Mouse (Mus musculus) ZHBTc4 (cell line): ENCODE results near the gene Prss22.
"Not testable (repeated sequence)": the region's sequence is repeated elsewhere in the genome, so short reads cannot be mapped to it uniquely, and the experiment has no call there.

Experiments
- DNase-seq: peaks from one replicate; pipeline ENCODE4 v3.0.0-alpha.2; 2011; ENCODE audit warnings: low read depth, low spot score

Prss22 gene

DNA sequence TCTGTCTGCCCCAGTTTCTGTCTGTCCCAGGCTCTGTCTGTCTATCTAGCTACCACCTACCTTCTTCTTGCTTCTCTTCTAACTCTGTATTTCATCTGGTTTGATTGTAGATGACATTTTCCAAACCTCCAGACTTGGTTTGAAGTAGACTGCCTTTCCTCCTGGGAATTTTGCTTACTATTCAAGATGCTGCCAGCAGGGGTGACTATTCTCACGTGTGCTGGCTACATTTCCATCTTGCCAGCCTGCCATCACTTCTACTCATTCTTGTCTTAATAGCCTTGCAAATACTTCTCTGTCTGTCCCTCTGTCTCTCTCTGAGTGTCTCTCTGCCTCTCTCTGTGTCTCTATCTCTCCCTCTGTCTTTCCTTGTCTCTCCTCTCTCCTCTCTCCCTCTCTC is 2.5 kb downstream of the Prss22 start:
- DNase-seq, result peak; percentile 30

DNA sequence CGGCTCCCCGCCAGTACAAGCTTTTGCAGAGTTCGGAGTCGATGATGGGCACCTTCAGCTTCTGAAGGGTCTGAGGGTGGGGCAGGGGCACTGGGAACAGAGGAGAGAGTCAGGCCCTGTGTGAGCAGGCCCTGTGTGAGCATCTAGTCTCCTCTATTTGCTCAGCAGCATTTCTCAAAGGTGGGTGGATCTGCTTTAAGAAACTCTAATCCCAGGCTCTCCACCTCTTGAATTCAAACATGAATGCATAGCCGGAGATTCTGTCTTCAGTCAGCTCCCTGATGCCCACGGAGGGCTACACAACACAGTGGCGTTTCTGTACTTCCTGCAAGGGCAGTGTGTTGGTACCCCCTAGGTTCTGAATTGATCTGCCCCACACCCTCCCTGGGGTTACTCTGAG is 3.2 kb downstream of the Prss22 start:
- DNase-seq, result no peak

DNA sequence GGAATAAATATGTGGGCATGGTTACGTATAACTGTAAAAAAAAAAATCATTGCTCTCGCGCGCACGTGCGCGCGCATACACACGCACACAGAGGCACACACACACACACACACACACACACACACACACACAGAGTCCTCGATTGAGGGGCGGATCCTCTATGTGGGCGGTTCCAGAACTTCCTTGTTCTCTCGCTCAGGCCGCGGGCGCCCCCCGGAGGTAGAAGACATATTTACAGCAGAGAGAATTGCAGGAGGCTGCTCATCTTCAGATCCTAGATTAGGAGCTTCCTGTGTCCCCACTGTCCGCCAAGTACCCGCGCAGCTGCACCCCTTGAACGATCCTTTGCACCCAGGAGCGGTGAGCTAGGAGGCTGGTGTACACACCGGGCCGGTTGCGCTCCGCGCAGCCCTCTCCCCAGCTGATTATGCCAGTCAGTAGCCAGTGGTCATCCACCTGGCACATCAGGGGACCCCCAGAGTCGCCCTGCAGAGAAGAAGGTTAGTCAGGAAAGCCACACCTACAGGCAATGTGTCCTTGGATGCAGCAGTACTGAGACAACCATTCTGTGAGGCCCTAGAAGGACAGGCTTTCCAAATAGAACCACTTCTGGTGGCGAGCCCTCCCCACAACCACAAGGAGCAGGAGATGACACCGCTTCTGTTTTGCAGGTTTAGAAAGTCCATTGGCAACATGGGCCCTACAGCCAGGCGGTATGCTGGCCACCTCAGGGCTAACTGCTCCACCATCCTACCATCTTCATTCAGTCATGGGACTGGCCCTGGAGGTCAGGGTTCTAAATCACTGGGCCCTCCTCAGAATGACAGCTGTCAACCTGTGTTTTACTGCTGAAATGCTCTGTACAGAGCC is 4.1 kb downstream of the Prss22 start:
- peak; percentile 95 for DNase-seq

DNA sequence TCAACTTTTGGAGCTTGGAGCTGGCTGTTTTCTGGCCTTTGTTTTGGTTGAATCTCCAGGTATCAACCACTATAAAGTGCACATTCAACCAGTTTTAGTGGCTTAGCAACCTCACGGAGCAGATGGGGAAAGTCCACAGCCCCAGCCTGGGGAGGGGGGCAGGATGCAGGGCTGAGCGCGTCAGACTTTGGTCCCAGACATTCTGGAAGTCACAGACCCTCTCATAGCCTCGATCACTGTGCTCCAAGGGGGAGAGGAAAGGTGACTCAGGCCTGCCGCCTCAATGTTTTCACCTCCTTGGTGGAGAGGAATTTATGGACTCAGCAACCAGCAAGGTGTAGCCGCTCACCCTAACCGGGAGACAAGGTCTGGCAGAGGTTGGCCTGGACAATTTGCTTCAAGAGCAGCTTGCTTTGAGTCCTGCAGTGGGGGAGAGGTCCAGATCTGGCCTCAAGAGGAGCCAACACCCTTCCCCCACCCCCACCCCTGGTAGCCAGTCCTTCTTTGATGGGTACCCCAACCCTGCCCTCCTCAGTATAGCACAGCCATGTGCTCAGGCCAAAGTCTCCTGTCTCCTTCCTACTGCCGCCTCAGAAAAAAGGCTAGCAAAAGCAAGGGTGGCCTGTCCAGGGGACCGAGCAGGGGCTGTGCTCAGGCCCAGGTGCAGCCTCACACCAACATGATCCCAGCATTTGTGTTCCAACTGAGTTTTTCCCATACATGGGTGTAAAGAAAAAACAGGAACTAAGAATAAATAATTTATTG is 4.9 kb downstream of the Prss22 start:
- peak; percentile 21 for DNase-seq

DNA sequence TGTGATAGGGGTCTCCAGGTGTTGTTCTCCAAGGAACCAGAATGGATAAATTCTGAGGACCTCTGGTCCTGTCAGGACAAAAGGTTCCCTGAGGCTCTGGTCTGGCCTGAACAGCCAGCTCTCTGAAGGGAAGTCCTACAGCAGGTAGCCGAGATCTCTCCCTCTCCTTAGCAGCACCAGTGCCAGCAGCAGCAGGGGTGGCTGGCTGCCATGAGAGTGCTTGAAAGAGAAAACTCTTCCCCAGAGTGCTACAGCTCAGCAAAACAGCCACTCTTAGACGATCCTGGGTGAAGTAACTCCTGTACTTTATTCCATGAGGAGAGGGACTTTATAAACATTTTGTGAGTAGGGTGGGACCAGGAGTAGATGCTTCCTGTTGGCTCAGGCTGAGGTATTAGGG is 8.1 kb downstream of the Prss22 start:
- DNase-seq, result no peak

DNA sequence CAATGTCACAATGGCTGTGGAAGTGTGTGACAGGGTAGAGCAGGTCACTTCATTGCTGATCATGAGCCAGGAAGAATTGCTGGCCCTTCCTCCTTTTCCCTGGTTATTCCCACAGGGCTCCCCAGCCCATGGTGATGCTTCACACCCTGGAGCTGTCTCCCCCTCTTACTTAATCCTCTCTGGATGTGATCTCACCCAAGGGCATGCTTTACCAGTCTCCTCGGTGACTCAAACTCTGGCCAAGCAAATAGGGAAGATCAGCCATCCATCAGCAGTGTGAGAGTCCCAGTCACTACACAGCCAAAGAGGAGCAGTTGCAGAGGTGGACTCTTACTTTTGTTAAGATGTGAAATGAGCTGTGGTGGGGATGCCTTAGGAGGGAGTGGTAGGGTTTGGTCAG is 12.9 kb downstream of the Prss22 start:
- no peak for DNase-seq

DNA sequence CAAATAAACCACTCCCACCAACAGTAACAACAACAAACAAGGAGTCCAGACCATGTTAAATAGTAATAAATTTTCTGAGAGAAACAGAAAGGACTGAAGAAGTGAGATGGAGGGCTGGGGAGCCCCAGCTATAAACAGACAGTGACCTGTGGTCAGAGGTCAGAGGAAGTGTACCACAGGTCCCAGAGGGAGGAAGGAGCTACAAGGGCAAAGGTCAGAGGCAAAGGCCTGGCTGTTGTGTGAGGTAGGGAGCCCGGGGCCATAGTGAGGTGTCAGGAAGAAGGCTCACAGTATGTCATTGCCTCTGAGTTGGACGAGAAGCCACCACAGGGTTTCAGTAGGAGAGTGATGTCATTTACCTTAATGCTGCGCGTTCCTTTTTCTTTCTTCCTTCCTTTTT is 15.0 kb downstream of the Prss22 start:
- no peak for DNase-seq

DNA sequence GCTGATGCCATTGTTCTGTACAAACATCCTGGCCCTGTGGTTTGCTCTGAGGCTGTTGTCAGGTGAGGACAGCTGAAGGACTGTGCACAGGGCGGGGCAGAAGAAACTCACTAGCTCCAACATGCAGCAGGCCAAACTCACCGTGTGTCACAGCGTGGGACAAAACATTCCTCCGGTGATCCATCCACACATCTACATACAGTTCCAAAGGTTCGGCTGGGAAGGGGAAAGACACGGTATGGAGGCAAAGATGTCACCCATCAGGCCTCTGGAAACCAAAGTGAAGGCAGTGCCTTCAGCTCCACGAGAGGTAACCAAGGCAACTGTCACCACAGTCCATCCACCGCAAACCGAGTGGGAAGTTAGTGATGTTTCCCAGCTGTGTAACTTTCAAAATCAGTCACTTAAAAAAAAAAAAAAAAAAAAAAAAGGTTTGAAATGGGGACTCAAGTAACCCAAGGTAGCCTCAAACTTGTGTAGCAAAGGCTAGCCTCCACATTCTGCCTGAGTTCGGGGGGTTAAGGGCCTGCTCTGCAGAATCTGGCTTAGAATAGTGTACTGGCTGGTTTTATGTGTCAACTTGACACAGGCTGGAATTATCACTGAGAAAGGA is 17.5 kb downstream of the Prss22 start, which contains the start of gene Prss30:
TSS of gene Prss30 (minus strand) at position 270 of the 613 bp plus-strand sequence.
- no peak for DNase-seq

DNA sequence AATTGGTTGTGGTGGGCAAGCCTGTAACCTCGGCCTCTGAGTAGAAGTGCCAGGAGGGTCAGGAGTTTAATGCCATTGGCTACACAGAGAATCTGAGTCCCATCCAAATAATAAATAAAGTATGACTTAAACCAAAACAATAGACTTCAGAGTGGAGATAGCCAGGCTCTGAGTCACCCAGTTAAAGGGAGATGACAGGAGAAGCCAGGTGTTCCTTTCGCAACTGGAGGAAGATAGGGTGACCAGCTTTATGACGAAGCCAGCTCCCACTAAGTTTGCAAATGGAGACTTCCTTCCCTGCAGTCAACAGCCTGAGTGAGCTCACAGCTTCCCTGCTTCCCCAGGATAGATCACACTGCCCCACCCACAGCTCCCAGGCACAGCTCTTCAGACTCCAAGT is 18.4 kb downstream of the Prss22 start:
- no peak for DNase-seq

DNA sequence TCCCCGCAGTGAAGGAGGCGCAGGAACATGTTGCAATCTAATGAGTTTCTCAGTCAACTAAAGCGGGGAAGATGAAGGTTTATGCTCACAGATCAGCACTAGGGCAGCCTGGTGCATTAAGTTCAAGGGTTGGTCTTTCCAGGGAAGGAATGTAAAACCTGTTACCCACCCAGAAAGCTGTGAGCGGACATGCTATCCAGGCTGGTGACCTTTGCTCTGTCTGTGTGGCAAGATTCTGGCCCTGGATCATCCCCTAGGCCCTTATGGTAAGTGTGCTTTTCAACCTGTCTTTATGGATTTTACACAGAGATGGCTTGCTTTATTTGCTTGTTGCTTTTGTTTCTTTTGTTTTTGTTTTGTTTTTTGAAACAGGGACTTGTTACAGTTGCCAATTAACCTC is 21.2 kb downstream of the Prss22 start:
- no peak for DNase-seq

DNA sequence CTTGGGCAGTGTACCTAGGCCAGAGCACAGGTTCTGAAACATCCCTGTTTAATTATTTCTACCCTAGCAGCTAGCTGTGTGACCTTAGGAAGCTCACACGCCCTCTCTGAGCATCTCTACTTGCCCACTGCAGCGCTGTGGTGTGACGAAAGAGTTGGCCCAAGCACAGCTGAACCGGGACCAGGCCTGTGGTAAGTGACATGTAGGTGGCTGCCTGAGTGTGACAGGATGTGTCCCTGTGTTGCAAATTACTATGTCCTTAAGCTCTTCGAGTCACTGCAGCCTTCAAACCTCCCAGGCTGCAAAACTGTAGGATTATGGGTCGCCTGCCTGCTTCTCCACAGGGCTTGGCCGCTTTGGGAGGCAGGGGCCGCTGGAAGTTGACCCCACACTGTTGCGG is 26.6 kb downstream of the Prss22 start:
- no peak for DNase-seq

DNA sequence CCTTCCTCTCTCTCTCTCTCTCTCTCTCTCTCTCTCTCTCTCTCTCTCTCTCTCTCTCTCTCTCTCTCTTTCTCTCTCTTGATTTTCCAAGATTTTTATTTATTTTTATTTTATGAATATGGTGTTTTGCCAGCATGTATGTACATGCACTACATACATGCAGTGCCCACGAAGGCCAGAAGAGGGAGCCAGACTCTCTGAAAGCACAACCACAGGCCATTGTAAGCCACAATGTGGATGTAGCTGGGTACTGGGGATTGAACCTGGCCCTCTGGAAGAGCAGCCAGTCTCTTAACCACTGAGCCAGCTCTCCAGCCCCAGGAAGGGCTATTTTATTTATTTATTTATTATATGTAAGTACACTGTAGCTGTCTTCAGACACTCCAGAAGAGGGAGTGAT is 28.7 kb downstream of the Prss22 start:
- peak; percentile 83 for DNase-seq

DNA sequence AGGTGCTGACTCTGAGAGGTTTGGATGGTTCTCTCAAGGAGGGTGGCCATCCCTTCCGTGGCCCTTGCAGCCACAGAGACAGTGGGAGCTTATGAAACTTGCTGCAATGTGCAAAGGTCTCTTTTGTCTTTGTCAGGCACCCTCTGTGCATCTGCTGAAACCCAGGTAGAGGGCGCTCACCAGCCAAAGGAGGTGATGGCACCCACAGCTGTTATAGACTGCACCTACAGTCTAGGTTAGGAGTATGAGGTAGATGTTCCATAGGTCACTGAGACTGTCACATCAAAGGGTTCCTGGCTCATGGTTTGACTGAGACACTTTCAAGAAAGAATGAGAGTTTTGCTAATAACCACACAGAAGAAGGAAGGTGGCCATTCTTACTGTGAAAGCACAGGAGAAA is 29.1 kb downstream of the Prss22 start:
- DNase-seq, result peak; percentile 56

DNA sequence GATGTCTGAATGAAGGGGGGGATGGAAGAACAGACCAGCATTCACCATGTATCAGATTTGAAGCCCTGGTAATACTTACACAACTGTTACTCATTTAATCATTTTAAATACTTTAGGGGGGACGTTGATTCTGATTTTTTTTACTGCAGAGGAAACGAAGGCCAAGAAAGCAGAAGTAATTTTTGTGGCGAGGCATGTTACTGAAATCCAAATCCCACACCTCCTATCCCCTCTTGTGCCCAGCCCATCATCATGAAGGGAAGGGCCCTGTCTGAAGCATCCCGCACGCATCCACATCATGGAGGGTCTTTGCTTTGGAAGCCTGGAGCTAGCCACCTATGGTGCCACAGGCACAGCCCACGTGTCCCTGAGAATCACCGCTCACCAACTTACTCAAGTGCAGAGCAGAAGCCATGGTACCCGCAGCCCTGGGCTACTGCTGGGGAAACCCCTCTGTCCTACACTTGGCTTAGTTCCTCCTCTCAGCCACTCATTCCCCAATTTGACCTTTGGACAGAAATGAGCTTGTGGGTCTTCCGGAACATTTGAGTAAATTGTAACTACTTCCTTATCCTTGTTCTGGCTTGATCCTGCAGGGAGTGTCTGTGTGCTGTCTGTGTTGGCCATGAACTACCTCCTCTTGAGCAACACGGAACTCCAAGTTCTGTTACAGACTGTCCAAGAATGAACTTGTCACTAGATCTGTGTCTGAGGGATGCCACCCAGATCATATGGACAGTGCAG is 31.1 kb downstream of the Prss22 start:
- no peak for DNase-seq

DNA sequence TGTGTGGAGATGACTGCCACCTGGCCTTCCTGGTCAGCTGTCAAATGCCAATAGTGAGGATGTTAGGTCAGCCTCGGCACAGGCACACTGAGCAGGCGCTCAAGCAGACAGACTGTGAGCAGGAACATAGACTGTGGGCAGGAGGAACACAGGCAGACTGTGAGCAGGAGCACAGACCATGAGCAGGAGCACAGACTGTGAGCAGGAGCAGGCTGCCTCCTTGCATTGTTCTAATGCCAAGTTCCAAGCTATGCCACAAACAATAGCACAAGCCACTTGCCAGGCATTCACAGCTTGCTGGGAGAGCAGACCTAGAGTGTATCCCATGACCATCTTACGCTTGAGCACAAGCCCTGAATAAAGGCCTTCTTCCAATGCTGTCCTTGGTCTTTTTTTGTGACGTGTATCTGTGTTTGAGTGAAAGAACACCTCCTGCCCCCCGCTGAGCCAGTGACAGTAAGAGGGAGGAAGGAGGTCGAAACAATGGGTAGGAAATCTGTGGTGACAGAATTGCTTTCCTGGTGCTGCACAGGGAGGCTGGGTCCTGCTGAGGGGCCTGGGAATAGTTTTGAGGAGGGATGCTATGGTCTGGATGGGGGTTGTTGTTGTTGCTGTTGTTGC is 32.0 kb downstream of the Prss22 start:
- DNase-seq, result peak; percentile 57

DNA sequence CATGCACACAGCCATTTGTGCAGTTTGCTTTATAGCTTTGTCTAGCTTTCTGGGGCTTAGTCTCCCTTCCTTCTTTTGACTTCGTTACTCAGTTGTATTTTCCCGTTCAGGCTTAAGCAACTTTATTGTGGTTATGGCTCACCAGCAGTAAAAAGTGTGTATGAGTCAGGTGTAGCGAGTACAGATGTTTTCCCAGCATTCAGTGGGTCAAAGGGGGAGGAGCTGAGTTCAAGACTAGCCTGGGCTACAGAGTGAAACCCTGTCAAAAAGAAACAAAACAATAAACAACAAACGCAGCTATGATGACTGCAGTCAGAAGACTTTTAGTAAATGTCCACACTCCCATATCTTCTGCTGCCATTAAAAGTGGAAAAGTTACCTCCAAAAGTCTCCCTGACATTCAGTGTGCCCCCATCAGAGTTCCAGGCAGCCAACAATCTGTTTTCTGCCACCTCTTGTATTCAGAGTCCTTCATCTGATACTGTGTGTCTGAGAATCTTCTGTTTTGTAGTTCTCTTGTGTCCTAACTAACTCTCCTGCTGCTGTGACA is 36.3 kb downstream of the Prss22 start:
- no peak for DNase-seq

DNA sequence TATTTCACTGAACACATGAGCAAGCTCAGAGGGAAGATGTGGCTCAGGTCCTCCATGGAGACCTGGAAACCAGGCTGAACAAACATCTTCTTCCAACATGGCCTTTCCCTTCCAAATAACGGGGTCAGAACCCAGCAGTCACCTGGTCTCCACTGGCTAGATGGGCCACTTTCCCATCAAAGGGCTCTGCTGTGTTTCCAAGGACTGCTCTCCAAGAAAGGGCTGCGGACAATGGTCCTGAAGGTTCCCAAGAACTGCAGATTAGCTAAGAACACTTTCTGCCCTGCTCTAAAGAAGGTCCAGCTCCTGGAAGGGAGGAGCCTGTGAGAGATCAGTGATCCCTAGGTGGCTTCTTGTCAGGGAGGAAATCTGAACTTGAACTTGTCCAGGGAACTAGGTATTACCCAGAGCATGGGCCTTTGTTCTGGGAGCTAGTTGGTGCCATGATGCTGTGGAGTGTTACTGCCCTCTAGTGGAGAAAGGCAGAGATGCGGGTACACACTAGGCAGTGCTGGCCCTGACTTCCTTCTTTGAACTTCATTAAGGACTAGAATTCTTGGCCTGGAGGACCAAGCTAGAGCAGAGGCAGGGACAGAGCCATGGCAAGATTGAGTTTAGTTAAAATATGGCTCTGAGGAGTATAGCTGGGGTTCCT is 37.7 kb downstream of the Prss22 start:
- DNase-seq, result peak; percentile 90

DNA sequence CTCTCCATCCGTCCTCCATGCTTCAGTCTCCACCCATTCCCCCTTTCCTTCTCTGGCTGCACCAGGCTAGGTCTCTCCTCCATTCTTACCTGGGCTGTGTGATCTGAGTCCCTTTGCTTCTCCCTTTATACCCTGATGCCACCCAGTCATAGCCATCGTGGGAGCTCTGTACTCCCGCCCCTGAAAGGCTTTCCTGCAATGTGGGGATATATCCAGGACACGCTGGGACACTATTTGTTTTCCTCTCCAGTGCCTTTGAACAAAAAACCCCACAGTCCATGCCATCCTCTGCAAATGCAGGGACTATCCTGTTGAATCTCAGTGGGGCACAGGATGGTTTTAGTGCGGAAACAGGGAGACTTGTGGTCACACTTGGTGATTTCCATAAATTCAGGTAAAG is 42.7 kb downstream of the Prss22 start, which contains the start of gene Sbpl:
TSS of gene Sbpl (minus strand) at position 101 of the 400 bp plus-strand sequence.
- DNase-seq, result no peak

DNA sequence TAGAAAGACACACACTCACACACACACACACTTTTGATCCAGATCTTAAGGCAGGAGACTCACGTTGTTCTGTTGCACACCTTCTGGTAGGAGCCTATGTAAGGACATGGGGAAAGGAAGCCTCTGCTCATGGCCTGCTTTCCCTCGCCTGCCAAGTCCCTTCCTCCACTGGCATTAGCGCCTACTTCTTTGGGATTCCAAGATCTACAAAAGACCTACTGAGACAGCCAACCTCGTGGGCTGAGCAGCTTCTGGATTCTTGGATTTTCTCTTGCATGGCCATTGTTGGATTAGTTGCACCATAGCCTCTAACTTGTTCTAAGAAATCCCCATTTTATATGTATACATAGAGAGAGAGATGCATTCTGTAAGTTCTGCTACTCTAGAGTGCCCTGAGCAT is 47.1 kb downstream of the Prss22 start:
- not testable (repeated sequence) for DNase-seq

DNA sequence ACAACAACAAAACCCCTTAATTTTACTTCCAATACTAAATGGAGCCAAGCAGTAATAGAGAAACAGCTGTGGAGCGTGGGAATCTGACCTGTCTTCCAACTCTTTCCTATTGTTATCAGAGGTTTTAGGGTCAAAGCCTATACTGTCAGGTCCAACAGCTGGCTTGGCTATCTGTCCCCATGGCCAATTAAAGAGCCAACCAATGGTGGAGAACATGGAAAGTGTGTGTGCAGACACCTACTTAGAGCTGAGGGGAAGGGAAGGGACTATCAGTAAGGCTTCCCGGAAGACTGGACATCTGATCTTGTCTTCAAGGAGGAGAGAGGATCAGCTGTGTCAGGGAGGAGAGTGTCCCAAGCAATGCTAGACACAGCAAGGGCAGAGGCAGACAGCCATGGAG is 48.8 kb downstream of the Prss22 start:
- DNase-seq, result no peak
